Mouse (Mus musculus): ENCODE measurements around the gene Fam219a.
A peak's percentile ranks its signal among the peaks of the same experiment; 100 is the strongest.

Gene Fam219a

GRCm38 (mm10) chr4:41477648-41478160, 91.6 kb downstream of the Fam219a start:
- DNase-seq (ENCODE audit: low read depth, low spot score), result no peak

DNA sequence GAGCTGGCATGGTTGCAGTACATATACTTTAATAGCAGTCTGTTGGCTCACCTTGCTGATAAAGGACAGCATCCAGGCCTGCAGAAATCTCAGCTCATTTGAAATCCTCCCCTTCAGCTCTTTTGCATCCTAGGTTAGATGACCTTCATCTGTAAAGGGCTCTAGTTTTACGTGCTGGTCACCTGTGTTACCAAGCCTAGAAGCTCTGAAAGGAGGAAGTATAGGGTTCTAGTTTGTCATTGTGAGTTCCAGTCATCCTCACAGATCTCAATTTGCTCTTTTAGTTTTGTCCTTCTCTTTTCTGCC, 98.0 kb downstream of the Fam219a start:
- DNase-seq (ENCODE audit: low read depth, low spot score), result no peak

DNA sequence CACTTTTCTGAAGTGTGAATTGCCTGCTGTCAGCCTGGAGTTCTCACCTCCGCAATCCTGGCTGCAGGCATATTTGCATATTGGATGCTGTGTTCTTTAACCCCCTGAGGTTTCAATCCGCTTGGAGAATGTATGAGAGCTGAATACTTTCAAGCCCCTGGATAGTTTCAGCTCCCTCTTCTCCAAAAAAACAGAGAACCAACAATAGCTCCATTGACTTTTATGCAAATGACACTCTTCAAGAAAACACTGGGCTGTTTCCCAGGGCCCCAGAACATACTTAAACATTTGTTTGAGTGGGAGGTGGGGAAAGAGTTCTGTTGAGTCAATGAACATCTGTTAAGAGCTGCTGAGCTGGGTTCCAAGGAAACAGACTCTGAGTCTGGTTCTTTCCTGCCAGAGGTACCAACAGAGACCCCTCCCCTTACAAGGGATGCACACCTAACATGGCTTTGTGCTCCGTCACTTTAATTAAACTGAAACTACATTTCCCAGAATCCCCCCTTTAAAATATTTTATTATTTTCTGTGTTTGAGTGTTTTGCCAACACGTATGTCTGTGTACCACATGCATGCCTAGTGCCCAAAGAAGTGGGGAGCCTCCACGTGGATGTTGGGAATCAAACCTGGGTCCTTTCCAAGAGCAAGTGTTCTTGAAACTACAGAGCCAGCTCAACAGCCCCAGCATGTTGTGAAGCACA, 98.5 kb downstream of the Fam219a start:
- DNase-seq (ENCODE audit: low read depth, low spot score), result no peak

DNA sequence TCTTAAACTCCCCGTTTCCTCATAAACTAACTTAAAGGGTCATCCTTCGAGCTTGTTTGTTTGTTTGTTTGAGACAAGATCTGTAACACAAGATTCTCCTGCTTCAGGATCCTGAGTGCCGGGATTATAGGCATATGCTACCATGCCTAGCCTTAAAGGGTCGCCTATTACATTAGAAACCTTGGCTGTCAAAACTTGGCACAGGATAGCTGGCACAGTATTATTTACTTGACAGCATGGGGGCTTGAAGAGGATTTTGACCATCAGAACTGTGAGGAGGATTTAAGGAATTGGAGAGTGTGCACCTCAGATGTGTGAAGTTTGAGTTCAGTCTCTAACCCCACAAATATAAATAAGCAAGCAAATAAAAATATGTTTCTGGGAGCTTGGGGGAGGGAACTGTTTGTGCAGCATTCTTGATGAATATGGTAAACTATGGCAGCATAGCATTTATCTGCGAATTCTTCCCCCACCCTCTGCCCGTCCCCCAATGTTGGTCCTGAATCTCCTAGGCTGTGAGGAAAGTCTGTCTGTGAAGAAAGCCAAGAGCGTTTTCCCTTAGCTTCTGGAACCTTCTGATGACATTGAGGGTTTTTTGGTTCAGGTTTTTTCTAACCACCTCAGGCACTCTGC, 99.2 kb downstream of the Fam219a start:
- no peak for DNase-seq (ENCODE audit: low read depth, low spot score)

DNA sequence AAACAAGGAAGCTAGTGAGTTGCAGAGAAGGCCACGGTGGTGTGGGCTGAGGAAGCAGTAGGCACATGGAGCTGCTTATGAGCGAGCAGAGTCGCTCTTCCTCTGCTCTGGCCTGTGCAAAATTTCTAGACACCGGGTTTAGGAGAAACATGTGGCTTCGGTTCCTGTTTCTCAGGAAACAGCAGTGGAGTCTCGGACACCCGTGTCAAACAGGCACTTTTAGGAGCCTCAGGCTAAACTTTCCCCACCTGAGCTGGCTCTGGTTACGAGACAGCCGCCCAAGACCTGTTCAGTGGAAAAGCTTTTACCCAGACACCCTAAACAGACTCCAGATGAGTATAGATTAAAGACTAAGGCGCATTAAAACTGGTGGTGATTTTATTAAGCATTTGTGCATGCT, 100.1 kb downstream of the Fam219a start:
- no peak for DNase-seq (ENCODE audit: low read depth, low spot score)

DNA sequence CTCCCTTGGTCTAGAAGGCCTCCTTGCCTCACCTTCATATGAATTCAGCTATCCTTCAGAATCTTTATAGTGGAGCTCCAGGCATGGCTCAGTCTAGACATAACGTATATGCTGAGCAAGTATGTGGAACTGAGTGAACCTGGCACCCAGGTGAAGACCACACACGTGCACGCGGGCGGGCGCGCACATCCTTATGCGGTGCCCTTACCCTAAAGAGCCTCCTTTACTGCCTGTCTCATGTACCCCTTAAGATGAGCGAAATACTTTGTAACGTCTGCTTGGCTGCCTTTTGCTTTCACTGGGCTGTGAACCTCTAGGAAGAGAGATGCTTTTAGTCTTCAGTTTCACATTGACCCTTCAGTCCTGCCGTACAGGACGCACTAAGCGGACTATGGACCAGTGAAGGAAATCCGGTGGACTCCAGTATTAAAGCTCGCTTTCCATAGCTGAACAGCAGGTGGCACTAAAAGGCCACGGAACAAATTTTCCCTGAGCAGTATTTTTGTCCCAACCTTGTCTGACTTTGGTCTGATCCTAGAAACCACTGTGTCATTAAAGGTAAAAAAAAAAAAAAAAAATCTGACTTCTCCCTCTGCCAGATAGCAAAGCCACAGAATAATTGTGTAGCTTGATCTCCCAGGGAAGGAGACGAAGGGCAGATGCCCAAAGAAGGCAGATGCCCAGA, 100.8 kb downstream of the Fam219a start:
- peak; percentile 41 for DNase-seq (ENCODE audit: low read depth, low spot score)
